Mouse (Mus musculus): ENCODE data around the gene Slc27a5. TPM values are rescaled to one million over a fixed set of nuclear protein-coding genes. Genes with fewer than 3 reads are reported as not detected.
A peak's percentile ranks its signal among the peaks of the same experiment; 100 is the strongest.

Slc27a5 gene
- total and polyA plus RNA-seq, 3 experiments, result 0.04 TPM; not detected in 2

- peak within 1 kb of the TSS; percentile 84 to 95 (median 84) for H3K4me3 ChIP-seq (replicated peaks in 1 of 3; ENCODE audit: low read depth in 2 of 3, low read length in 2 of 3, poor library complexity in 1 of 3)
- H3K9ac ChIP-seq (ENCODE audit: insufficient read depth, low read depth), result peak within 1 kb of the TSS; percentile 94
- in situ Hi-C loops (cut with MboI; ENCODE audit: low pct_ligation_motif_present, low pct_unique_long_range_greater_than_20kb, low sequenced_read_pairs), result loop anchor here (25.0 kb wide), 1 partner anchor 523 kb away; the partner anchor contains the start of gene Zfp606
- peaks cover 8 to 14% of the 10 kb centered on the region in 2 experiments; a peak in 2 of 4 replicates for H3K4me1 ChIP-seq (ENCODE audit: control insufficient read depth in 1 of 2, insufficient read depth in 2 of 2)
- H3K4me2 ChIP-seq (ENCODE audit: insufficient read depth, low read depth, poor library complexity, severe bottlenecking), result peak within 1 kb of the TSS; percentile 70
- DNase-seq (ENCODE audit: extremely low read depth), result no peak
- TF ChIP-seq MEF2A (IDR thresholded peaks at IDR 0.05; ENCODE audit: borderline replicate concordance, low read depth, low read length) (no peak), ZKSCAN1 (IDR thresholded peaks at IDR 0.05; ENCODE audit: borderline replicate concordance, low read depth, low read length) (no peak), IRF4 (IDR thresholded peaks at IDR 0.05; ENCODE audit: low read depth, low read length) (no peak), PAX5 (IDR thresholded peaks at IDR 0.05; ENCODE audit: low read length) (no peak), ETS1 (conservative IDR thresholded peaks at IDR 0.05; ENCODE audit: low read depth, low read length) (no peak), POLR2A (IDR thresholded peaks at IDR 0.05; ENCODE audit: low read depth, low read length) (0 out of 2 replicates have a peak, but pooled peaks have one; percentile 2), ZNF384 (IDR thresholded peaks at IDR 0.05; ENCODE audit: low read depth, low read length) (peak; percentile 81), CTCF (conservative IDR thresholded peaks at IDR 0.05 in 1 of 2, IDR thresholded peaks at IDR 0.05 in 1 of 2; ENCODE audit: low read depth in 2 of 2, low read length in 2 of 2) (peak in 1 of 2 experiments; percentile 48; a peak in 2 of 4 replicates), EP300 (IDR thresholded peaks at IDR 0.05; ENCODE audit: low read length) (no peak), POLR2AphosphoS2 (IDR thresholded peaks at IDR 0.05; ENCODE audit: low read depth, low read length) (0 out of 2 replicates have a peak, but pooled peaks have one; percentile 0), MAX (IDR thresholded peaks at IDR 0.05; ENCODE audit: low read length) (no peak), HCFC1 (IDR thresholded peaks at IDR 0.05; ENCODE audit: low read depth, low read length) (no peak)
- H3K27ac ChIP-seq (ENCODE audit: insufficient read depth, low read depth), result peak within 1 kb of the TSS; percentile 89
- H3K36me3 ChIP-seq (replicated peaks in 1 of 2; ENCODE audit: control insufficient read depth in 1 of 2, insufficient read depth in 1 of 2, low read length in 1 of 2), result peaks cover 25 to 29% of the 10 kb centered on the region in 2 experiments
- dilution Hi-C loops (cut with MboI; ENCODE audit: extremely low pct_ligation_motif_present, extremely low pct_unique_long_range_greater_than_20kb, low sequenced_read_pairs), result no loop called here
- peaks cover 9% of the 10 kb centered on the region for H3K27me3 ChIP-seq (replicated peaks)
- H3K79me2 ChIP-seq (replicated peaks; ENCODE audit: control insufficient read depth, extremely low read depth, insufficient read depth, poor library complexity, severe bottlenecking), result 0 out of 2 replicates have a peak, but pooled peaks cover 3% of the 10 kb centered on the region
- no peaks in the 10 kb centered on the region for H3K9me3 ChIP-seq (replicated peaks; ENCODE audit: low read length)
Observed at GRCm38 (mm10) chr7:13010005-13010908, 12.3 kb upstream of the Slc27a5 start, which contains the start of gene Zbtb45. Gene Zbtb45, minus strand, starts transcription at chr7:13010034.

DNA sequence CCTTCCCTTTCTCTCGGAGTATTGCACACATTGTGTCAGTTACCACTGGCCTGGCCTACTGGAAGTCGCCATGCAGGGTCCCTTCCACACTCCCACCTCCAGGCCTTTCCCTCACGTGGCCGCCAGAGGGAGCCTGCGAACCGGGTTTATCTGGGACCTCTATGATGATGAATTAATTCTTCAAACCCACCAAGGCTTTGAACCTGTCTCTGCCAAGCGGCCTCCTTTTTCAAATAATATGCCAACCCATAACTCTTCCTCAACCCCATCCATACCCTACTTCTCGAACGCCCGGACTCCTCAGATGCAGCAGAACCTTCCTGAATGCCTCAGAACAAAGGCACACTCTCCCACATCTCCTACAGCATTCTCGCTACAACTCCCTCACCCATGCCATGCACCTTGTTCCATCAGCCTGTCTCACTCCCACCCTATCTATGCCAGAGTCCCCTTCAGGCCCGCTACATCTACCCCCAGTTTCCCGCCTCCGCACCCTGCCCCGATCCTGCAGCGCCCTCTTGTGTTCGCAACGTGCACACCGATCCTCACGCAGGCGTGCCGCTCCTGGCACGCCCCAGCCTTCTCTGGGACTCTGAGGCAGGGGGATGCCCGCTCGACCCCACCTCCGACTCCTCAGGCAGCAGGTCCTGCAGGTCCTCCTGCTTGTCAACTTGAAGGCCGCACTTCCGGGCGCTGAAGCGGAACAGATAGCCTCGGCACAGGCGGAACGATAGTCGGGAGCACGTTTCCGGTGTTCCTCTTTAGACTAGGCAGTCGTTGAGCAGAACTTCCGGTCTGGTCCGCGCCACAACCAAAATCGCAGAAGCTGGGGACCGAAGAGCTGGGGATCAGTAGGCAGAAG is 11.4 kb upstream of the Slc27a5 start:
- Histone ChIP-seq H3K27ac (ENCODE audit: insufficient read depth, low read depth) (peak overlapping the region; percentile 89), H3K36me3 (replicated peaks in 1 of 2; ENCODE audit: control insufficient read depth in 1 of 2, insufficient read depth in 1 of 2, low read length in 1 of 2) (peaks cover 25 to 36% of the 10 kb centered on the region in 2 experiments), H3K9ac (ENCODE audit: insufficient read depth, low read depth) (peak overlapping the region; percentile 94), H3K4me1 (ENCODE audit: control insufficient read depth in 1 of 2, insufficient read depth in 2 of 2) (peaks cover 8 to 14% of the 10 kb centered on the region in 2 experiments; a peak in 2 of 4 replicates), H3K9me3 (replicated peaks; ENCODE audit: low read length) (no peaks in the 10 kb centered on the region), H3K27me3 (replicated peaks) (peaks cover 7% of the 10 kb centered on the region), H3K79me2 (replicated peaks; ENCODE audit: control insufficient read depth, extremely low read depth, insufficient read depth, poor library complexity, severe bottlenecking) (0 out of 2 replicates have a peak, but pooled peaks cover 3% of the 10 kb centered on the region), H3K4me3 (replicated peaks in 1 of 3; ENCODE audit: low read depth in 2 of 3, low read length in 2 of 3, poor library complexity in 1 of 3) (peak overlapping the region; percentile 84 to 95 (median 84)), H3K4me2 (ENCODE audit: insufficient read depth, low read depth, poor library complexity, severe bottlenecking) (peak overlapping the region; percentile 70)
- in situ Hi-C loops (cut with MboI; ENCODE audit: low pct_ligation_motif_present, low pct_unique_long_range_greater_than_20kb, low sequenced_read_pairs) (loop anchor here (5.0 to 25.0 kb wide), 4 partner anchors 33 to 522 kb away; partner anchors contain the start of gene Zfp606), dilution Hi-C loops (cut with MboI; ENCODE audit: extremely low pct_ligation_motif_present, extremely low pct_unique_long_range_greater_than_20kb, low sequenced_read_pairs) (no loop called here)
- peak; percentile 97 for DNase-seq (ENCODE audit: extremely low read depth)
- TF ChIP-seq USF1 (IDR thresholded peaks at IDR 0.05; ENCODE audit: low read depth, low read length) (no peak), BHLHE40 (IDR thresholded peaks at IDR 0.05; ENCODE audit: low read depth, low read length) (peak; percentile 82), MAZ (IDR thresholded peaks at IDR 0.05; ENCODE audit: low read depth, low read length) (peak; percentile 85), MXI1 (IDR thresholded peaks at IDR 0.05; ENCODE audit: low read depth, low read length) (peak; percentile 90), SIN3A (IDR thresholded peaks at IDR 0.05; ENCODE audit: low read length) (peak; percentile 97), IRF4 (IDR thresholded peaks at IDR 0.05; ENCODE audit: low read depth, low read length) (peak; percentile 59; the same call in 1 of the 2 replicates), ELF1 (IDR thresholded peaks at IDR 0.05; ENCODE audit: low read depth, low read length) (peak; percentile 96), ZMIZ1 (IDR thresholded peaks at IDR 0.05; ENCODE audit: low read depth, low read length) (peak; percentile 66; the same call in 1 of the 2 replicates), POLR2AphosphoS2 (IDR thresholded peaks at IDR 0.05; ENCODE audit: low read depth, low read length) (peak; percentile 69; the same call in 1 of the 2 replicates), ZNF384 (IDR thresholded peaks at IDR 0.05; ENCODE audit: low read depth, low read length) (no peak), TBP (conservative IDR thresholded peaks at IDR 0.05; ENCODE audit: low read depth, low read length) (peak; percentile 90), CHD2 (IDR thresholded peaks at IDR 0.05; ENCODE audit: low read length) (peak; percentile 77), MAX (IDR thresholded peaks at IDR 0.05; ENCODE audit: low read length) (peak; percentile 68), POLR2A (IDR thresholded peaks at IDR 0.05; ENCODE audit: low read depth, low read length) (peak; percentile 83), MEF2A (IDR thresholded peaks at IDR 0.05; ENCODE audit: borderline replicate concordance, low read depth, low read length) (peak; percentile 87), JUND (conservative IDR thresholded peaks at IDR 0.05; ENCODE audit: low read depth, low read length) (0 out of 2 replicates have a peak, but pooled peaks have one; percentile 21), CHD1 (IDR thresholded peaks at IDR 0.05; ENCODE audit: low read depth, low read length) (no peak; the same call in 1 of the 2 replicates), KAT2A (IDR thresholded peaks at IDR 0.05; ENCODE audit: insufficient replicate concordance, low read length) (peak; percentile 90), JUN (IDR thresholded peaks at IDR 0.05; ENCODE audit: insufficient read depth, low read depth, low read length) (no peak)
